Mouse (Mus musculus) heart, embryonic 13.5 days (tissue): ENCODE results near the gene Rbfox1. TPM values are rescaled to one million over a fixed set of nuclear protein-coding genes. Genes with fewer than 3 reads are reported as not detected.

Experiments used
- ATAC-seq: fragments of 200-750 bp; cut with Nextera tagmentation; 2 replicates; pipeline ENCODE4 v1.8.0; 2017; ENCODE audit warnings: moderate TSS enrichment; ENCODE audit not compliant: insufficient number of reproducible peaks, low FRiP score, low TSS enrichment; ENCODE audit errors: extremely low read depth
- H3K27ac ChIP-seq: fragments of 300-500 bp; sonication (generic); replicated peaks from 2 replicates; pipeline ENCODE4 v1.5.1; 2015; ENCODE audit warnings: moderate library complexity, mild to moderate bottlenecking, inconsistent platforms
- H3K27me3 ChIP-seq: fragments of 300-500 bp; sonication (generic); replicated peaks from 2 replicates; pipeline ENCODE4 v1.6.1; 2015; ENCODE audit warnings: mild to moderate bottlenecking, inconsistent platforms
- H3K36me3 ChIP-seq: fragments of 300-500 bp; sonication (generic); 2 replicates; pipeline ENCODE4 v1.6.1; 2015; ENCODE audit warnings: mild to moderate bottlenecking, inconsistent platforms
- H3K4me1 ChIP-seq: fragments of 300-500 bp; sonication (generic); 2 replicates; pipeline ENCODE4 v1.6.1; 2015; ENCODE audit warnings: inconsistent platforms
- H3K4me2 ChIP-seq: fragments of 300-500 bp; sonication (generic); 2 replicates; pipeline ENCODE4 v1.6.1; 2015; ENCODE audit warnings: inconsistent platforms, mild to moderate bottlenecking, moderate library complexity
- H3K4me3 ChIP-seq: fragments of 300-500 bp; sonication (generic); 2 replicates; pipeline ENCODE4 v1.5.1; 2015; ENCODE audit warnings: moderate library complexity, mild to moderate bottlenecking, inconsistent platforms
- H3K9ac ChIP-seq: fragments of 300-500 bp; sonication (generic); 2 replicates; pipeline ENCODE4 v1.6.1; 2015; ENCODE audit warnings: inconsistent platforms, mild to moderate bottlenecking, moderate library complexity
- H3K9me3 ChIP-seq: fragments of 300-500 bp; sonication (generic); 2 replicates; pipeline ENCODE4 v1.6.1; 2016; ENCODE audit warnings: inconsistent platforms
- WGBS: fragments of 180-500 bp; shearing (Covaris S2); methylation state at CpG from one replicate; pipeline ENCODE4 v1.1.7; 2015; ENCODE audit warnings: mixed read lengths; 5-methylcytosine and 5-hydroxymethylcytosine counted together
- polyA plus RNA-seq: library from polyadenylated mRNA; unstranded; fragments of >200 nt; fragmentation: Nextera tagmentation; extraction: Ambion mirVana; gene quantifications from 2 replicates; pipeline ENCODE4 v1.2.1, GENCODE M21; 2015

Gene Rbfox1
- polyA plus RNA-seq, 1 experiment from 2014 or later, result 2.8 TPM

DNA sequence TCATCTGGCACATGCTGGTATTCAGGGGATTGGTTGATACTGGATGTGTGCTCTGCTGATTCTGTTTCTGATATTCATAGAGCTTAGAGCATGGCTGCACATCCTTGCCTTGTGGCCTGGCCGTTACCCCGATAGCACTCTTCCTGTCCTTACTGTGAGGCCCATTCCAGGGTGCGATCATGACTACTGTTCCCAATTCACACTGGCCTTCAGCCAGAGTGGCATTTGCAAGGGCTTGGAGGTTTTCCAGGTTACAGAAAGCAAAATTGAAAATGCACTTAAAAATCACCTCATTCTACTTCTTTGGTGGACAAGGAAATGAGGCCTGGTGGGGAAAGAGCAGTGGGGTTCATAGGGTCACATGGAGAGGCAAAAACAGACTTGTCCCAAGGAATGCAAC, 906.1 kb downstream of the Rbfox1 start:
- WGBS, result 68% methylated on average over 3 of the region's 3 CpGs
- H3K36me3 ChIP-seq, result no peaks in the 10 kb centered on the region

DNA sequence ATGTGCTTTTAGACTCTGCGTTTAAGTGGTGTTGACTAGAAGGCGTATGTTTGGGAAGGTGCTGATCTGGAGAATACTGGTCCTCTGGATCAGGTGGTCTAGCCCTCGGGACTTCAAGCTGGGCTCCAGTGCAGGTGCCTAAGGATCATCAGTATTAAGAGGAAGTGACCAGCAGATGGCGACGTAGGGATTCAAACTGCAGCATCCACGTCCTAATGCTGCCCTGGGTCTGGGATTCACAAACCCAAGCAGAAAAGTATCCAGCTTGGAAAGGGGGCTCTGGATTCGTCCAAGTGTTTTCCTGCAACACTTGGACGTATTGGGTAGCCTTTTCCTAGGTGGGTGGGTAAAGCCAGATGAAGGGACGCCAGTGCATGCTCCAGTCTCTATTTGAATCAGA, 906.5 kb downstream of the Rbfox1 start:
- peaks cover 11% of the 10 kb centered on the region; the same call in 1 of the 2 replicates for H3K27me3 ChIP-seq
- no peak overlapping the region for H3K27ac ChIP-seq
- H3K9ac ChIP-seq, result no peak overlapping the region
- H3K9me3 ChIP-seq, result no peaks in the 10 kb centered on the region
- H3K4me1 ChIP-seq, result no peaks in the 10 kb centered on the region
- no peaks in the 10 kb centered on the region for H3K36me3 ChIP-seq
- no peak overlapping the region for H3K4me3 ChIP-seq
- 9% methylated on average over 9 of the region's 9 CpGs for WGBS
- H3K4me2 ChIP-seq, result no peak overlapping the region
- no peak for ATAC-seq

More for the DNA sequence above, 906.1 kb downstream of the Rbfox1 start:
- Histone ChIP-seq H3K9ac (no peak overlapping the region), H3K4me1 (no peaks in the 10 kb centered on the region), H3K27me3 (peaks cover 11% of the 10 kb centered on the region; the same call in 1 of the 2 replicates), H3K9me3 (no peaks in the 10 kb centered on the region), H3K27ac (no peak overlapping the region), H3K4me3 (no peak overlapping the region), H3K4me2 (no peak overlapping the region)
- ATAC-seq, result no peak

DNA sequence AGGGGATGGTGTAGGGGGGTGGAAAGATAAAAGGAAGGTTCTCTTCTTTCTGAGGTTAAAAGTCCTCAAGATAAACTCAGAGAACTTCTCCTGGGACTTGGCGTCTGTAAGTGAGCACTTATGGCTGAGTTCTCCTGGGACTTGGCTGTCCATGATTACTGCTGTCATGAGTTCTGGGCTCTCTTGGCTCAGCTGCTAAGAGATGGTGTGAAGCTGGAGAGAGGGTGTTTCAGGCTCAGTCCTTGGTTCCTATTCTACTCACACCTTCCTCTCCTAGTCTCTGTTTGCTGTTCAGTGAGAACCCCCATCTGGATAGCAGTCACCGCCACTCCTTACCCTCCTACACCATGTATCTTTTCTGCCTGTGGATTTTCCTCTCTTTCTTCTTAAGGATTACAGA, 921.1 kb downstream of the Rbfox1 start:
- H3K9me3 ChIP-seq, result peaks cover 2% of the 10 kb centered on the region; the same call in 1 of the 2 replicates
- no peak overlapping the region for H3K4me3 ChIP-seq
- H3K27me3 ChIP-seq, result no peaks in the 10 kb centered on the region
- H3K36me3 ChIP-seq, result no peaks in the 10 kb centered on the region
- ATAC-seq, result no peak
- no peak overlapping the region for H3K27ac ChIP-seq
- no peaks in the 10 kb centered on the region for H3K4me1 ChIP-seq
- no peak overlapping the region for H3K4me2 ChIP-seq
- H3K9ac ChIP-seq, result no peak overlapping the region
- 54% methylated on average over 2 of the region's 2 CpGs for WGBS

DNA sequence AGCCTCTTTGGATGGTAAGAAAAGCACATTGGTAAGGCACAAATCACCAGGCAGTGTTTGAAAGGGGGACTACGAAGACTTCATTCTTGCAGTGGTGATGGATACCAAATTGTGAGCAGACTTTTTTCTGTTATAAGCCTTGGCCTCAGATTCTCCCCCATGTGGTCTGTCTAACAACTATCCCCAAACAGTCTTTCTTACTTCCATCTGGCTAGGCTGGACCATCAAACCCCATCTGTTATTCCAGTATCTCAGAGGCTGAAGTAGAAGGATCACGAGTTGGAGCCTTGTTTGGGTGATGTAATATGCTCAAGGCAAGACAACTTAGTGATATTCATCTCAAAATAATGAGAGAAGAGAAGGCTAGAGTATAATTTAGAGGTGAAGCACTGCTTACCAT, 922.7 kb downstream of the Rbfox1 start:
- Histone ChIP-seq H3K27ac (no peak overlapping the region), H3K4me1 (no peaks in the 10 kb centered on the region), H3K27me3 (no peaks in the 10 kb centered on the region), H3K36me3 (no peaks in the 10 kb centered on the region), H3K4me3 (no peak overlapping the region), H3K9me3 (no peaks in the 10 kb centered on the region), H3K9ac (no peak overlapping the region), H3K4me2 (no peak overlapping the region)
- ATAC-seq, result no peak
- 64% methylated on average over 2 of the region's 2 CpGs for WGBS

DNA sequence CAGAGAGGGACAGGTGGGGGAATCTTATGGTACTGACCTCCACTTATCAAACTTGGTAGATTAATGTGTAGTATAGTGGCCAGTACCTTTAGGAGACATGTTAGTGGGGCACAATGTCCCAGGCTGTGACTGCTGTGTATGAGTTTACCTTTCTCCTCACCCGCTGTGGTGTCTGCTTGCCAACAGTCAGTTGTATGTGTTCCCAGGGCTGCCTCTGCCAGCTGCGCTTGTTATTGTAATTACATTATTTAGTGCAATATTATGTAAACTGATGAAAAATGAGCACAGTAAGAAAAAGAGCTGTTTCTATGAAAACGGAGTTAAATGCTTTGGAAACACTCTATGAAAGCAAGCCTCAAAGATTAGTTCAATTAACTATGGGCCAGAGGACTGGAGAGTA, 928.7 kb downstream of the Rbfox1 start:
- no peak overlapping the region for H3K4me2 ChIP-seq
- no peak overlapping the region for H3K27ac ChIP-seq
- H3K9me3 ChIP-seq, result no peaks in the 10 kb centered on the region
- H3K4me1 ChIP-seq, result no peaks in the 10 kb centered on the region
- no peak overlapping the region for H3K4me3 ChIP-seq
- no peaks in the 10 kb centered on the region for H3K36me3 ChIP-seq
- no peak for ATAC-seq
- H3K27me3 ChIP-seq, result no peaks in the 10 kb centered on the region
- WGBS, result 67% methylated on average over 3 of the region's 3 CpGs
- no peak overlapping the region for H3K9ac ChIP-seq

DNA sequence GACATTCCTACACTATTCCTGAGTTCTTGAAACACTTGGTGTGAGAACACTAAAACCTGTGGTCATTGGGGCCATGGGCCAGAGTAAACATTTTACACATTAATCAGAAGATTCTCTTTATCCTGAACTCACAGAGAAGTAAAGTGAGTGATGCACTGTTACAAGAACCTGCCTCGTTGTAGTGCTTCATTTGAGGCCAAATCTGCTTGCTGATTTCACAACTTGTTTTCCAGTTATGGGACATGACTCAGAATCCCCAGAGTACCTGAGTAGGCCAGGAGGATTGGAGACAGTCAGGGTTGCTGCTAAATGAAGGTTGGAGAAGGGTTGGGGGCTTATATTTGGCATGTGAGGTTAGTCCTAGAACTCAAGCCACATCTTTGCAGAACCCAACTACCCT, 936.6 kb downstream of the Rbfox1 start:
- ATAC-seq, result no peak
- 46% methylated on average over 1 of the region's 1 CpGs for WGBS

DNA sequence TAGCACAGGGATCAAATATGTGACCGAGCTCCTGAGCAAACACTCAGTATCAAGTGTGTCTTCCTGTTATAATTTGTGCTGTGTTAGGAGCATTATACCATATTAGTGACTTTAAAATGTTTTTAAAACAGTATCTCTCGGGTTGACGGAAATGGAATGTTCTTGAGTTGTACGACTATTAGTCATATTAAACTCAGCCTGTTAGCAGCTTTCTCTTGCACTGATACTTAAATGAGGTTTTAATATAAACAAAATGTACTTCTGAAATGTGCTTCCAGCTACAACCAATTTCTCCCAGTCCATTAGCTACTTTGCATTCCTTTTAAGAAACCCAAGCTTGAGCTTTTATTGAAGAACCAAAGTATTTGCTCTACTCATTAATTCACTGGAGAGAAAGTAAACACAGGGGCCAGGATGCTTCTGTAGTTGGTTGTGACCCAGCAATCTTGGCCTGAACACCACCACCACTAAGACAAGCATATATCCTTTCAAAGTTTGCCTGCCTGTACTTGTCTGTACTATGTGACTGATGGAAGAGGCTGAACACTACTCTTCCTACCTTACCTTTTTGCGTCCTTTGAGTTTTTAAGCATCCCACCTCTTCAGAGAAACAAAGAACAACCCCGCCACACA, 944.9 kb downstream of the Rbfox1 start:
- Histone ChIP-seq H3K9ac (no peak overlapping the region), H3K4me2 (no peak overlapping the region), H3K27ac (no peak overlapping the region), H3K27me3 (no peaks in the 10 kb centered on the region), H3K4me1 (no peaks in the 10 kb centered on the region), H3K36me3 (no peaks in the 10 kb centered on the region), H3K4me3 (no peak overlapping the region), H3K9me3 (no peaks in the 10 kb centered on the region)
- 65% methylated on average over 6 of the region's 6 CpGs for WGBS
- no peak for ATAC-seq

More for the DNA sequence above, 936.6 kb downstream of the Rbfox1 start:
- Histone ChIP-seq H3K4me3 (no peak overlapping the region), H3K4me1 (no peaks in the 10 kb centered on the region), H3K9ac (no peak overlapping the region), H3K4me2 (no peak overlapping the region), H3K9me3 (no peaks in the 10 kb centered on the region), H3K27ac (no peak overlapping the region), H3K27me3 (no peaks in the 10 kb centered on the region), H3K36me3 (no peaks in the 10 kb centered on the region)

DNA sequence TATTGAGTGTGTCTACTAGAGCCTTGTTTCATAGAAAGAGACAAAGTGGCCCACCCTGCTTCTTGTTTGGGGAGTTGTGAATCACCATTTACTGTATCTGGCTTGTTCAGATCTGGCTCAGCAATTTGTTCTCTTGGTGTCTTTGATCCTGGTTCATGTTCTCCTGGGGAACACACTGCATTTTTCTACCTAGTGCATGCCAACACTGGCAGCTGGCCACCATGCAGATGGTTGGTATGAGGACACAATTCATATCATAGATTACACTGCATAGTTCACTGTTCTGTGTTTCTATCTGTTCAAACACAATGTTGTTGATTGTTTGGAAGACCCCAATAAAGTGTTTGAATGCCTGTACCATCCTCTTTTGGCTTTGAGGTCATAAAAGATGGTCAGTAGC, 948.3 kb downstream of the Rbfox1 start:
- ATAC-seq, result no peak
- Histone ChIP-seq H3K27ac (no peak overlapping the region), H3K9me3 (no peaks in the 10 kb centered on the region)

DNA sequence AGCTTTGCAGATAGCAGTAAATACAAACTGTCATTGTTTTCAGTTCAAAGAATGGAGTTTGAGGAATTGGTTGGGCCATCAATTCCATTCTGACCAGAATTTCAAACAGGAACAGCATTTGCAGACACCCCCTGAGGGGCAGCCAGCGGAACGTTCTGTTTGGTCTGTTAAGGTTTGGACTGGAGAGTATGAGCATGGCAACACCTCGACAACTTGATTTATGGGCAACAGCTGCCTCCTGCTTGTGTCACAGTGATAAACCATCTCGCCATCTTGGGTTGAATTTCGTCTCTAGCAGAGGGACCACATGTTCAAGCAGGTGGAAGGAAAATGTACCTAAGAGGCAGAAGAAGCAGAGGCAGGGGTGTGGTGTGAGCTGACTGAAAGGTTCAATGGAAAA, 949.9 kb downstream of the Rbfox1 start:
- Histone ChIP-seq H3K4me3 (no peak overlapping the region), H3K4me2 (no peak overlapping the region), H3K27ac (no peak overlapping the region), H3K9ac (no peak overlapping the region), H3K9me3 (no peaks in the 10 kb centered on the region), H3K27me3 (no peaks in the 10 kb centered on the region), H3K4me1 (peaks cover 4% of the 10 kb centered on the region), H3K36me3 (no peaks in the 10 kb centered on the region)
- ATAC-seq, result no peak
- WGBS, result 48% methylated on average over 5 of the region's 5 CpGs

More for the DNA sequence above, 948.3 kb downstream of the Rbfox1 start:
- no peak overlapping the region for H3K4me2 ChIP-seq
- H3K36me3 ChIP-seq, result no peaks in the 10 kb centered on the region
- H3K4me1 ChIP-seq, result no peaks in the 10 kb centered on the region
- H3K9ac ChIP-seq, result no peak overlapping the region
- no peaks in the 10 kb centered on the region for H3K27me3 ChIP-seq
- no peak overlapping the region for H3K4me3 ChIP-seq

DNA sequence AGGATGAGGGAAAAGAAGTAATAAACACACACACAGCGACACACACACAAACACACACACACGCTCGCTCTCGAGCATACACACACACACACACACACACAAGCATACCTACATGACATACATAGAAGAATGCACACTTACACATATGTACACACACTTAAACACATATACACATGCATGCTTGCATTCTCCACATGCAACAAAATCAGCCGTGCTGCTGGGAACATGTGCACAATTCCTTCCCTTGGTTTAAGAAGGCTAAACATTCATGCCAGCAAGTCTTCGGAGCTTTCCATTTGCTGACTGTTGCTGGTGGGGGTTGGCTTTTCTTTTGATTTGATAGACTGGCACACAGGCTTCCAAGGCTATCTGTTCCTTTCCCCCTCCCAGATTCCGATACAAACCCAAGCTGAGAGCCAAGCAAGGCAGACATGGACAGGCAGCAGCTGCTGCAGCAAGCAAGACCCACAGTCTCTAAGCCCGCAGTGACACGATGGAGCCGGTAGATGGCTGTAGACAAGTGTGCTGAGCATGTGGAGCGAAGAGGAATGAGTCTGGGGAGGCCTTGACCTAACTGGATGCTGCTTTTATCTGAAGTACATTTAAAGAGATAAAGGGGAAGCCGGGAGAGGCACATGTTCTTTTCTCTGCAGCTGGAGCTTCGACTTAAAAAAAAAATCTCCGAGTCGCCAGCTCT, 954.3 kb downstream of the Rbfox1 start:
- WGBS, result 27% methylated on average over 15 of the region's 15 CpGs
- Histone ChIP-seq H3K9ac (no peak overlapping the region), H3K4me1 (peaks cover 7% of the 10 kb centered on the region), H3K9me3 (no peaks in the 10 kb centered on the region), H3K36me3 (no peaks in the 10 kb centered on the region), H3K4me3 (no peak overlapping the region), H3K27me3 (no peaks in the 10 kb centered on the region), H3K4me2 (peak overlapping the region; percentile 55), H3K27ac (no peak overlapping the region)
- no peak; the same call in 1 of the 2 replicates for ATAC-seq

DNA sequence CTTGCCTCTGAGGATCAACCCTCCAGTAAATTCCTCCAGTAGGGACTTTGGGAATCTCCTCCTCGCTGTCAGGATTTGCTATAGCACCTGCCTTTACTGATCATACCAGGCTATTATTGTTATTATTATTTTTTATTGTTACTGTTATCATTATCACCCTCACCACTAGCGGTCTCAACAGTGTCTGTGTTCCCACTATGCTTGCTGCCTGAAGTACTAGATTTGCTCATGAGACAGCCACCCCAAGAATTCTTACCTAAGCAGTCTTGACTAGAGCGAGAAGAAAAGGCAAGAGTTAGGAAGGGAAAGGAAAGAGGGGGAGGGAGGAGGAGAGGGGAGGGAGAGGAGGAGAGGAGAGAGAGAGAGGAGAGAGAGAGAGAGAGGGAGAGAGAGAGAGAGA, 954.9 kb downstream of the Rbfox1 start:
- Histone ChIP-seq H3K36me3 (no peaks in the 10 kb centered on the region), H3K4me1 (peaks cover 7% of the 10 kb centered on the region), H3K27me3 (no peaks in the 10 kb centered on the region), H3K27ac (0 out of 2 replicates have a peak overlapping the region, but pooled peaks have one; percentile 20), H3K4me2 (peak overlapping the region; percentile 55), H3K4me3 (no peak overlapping the region), H3K9ac (no peak overlapping the region), H3K9me3 (no peaks in the 10 kb centered on the region)
- WGBS, result 31% methylated on average over 3 of the region's 3 CpGs
- no peak for ATAC-seq

DNA sequence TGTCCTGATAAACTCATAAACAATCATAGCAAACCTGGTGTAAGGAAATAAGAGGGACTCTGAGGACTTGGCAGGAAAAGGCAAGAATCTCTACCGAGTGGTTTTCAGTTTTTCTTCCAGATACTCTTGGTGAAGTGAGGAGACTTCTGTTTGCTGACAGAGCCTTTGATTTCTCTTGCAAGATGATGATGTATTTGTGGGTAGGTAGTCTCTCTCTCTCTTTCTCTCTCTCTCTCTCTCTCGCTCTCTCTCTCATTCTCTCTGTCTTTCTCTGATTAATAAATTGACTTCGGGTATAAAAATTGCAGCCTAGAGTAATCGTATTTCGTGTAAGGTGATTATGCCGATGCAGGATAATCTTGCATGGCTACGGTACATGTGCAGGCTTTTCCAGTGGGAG, 955.3 kb downstream of the Rbfox1 start:
- WGBS, result 68% methylated on average over 7 of the region's 7 CpGs
- no peaks in the 10 kb centered on the region for H3K36me3 ChIP-seq
- H3K4me3 ChIP-seq, result no peak overlapping the region
- 0 out of 2 replicates have a peak overlapping the region, but pooled peaks have one; percentile 55 for H3K4me2 ChIP-seq
- H3K27ac ChIP-seq, result no peak overlapping the region
- H3K27me3 ChIP-seq, result no peaks in the 10 kb centered on the region
- H3K4me1 ChIP-seq, result peaks cover 7% of the 10 kb centered on the region
- no peak for ATAC-seq
- H3K9me3 ChIP-seq, result no peaks in the 10 kb centered on the region
- no peak overlapping the region for H3K9ac ChIP-seq
